Mouse (Mus musculus) frontal cortex, adult 2 months (tissue): ENCODE data around the gene Ccdc82. TPM values are rescaled to one million over a fixed set of nuclear protein-coding genes. Genes with fewer than 3 reads are reported as not detected.

Source experiments
- DNase-seq, 2 experiments: peaks; one replicate each; pipeline ENCODE4 v3.0.0; 2022; ENCODE audit warnings: low spot score in 1 of 2; ENCODE audit errors: extremely low spot score in 1 of 2
- polyA plus RNA-seq: library from polyadenylated mRNA; depleted of rRNA; stranded (reverse); fragments of >200 nt; gene quantifications from 2 replicates; pipeline ENCODE4 v1.2.3, GENCODE M21; 2012; rRNA removed

The Ccdc82 gene
- polyA plus RNA-seq, 1 experiment = 19.4 TPM

GRCm38 (mm10) chr9:13323612-13324011 is 76.9 kb downstream of the Ccdc82 start:
- DNase-seq = no peak

Other genes with a start within 250 kb of the Ccdc82 start
- gene Jrkl, start 1.1 kb upstream of the Ccdc82 start, polyA plus RNA-seq = 5.5 and 6.2 TPM in 2 replicates
- 7.7 and 8.5 TPM in 2 replicates for gene Maml2, start 51.0 kb downstream of the Ccdc82 start, polyA plus RNA-seq
- gene Gm17571, start 199.8 kb downstream of the Ccdc82 start, polyA plus RNA-seq = not detected in 2 replicates